Mouse (Mus musculus): ENCODE measurements at regions not wholly inside any gene's neighbourhood (a gene's known extent, or its start where the extent isn't known, plus 50 kb on each side); places are given as distances from the start of the nearest gene placed in this dataset.

- TF ChIP-seq CTCF (IDR thresholded peaks at IDR 0.05; ENCODE audit: borderline replicate concordance, control insufficient read depth, extremely low read depth, insufficient read depth, low read length, poor library complexity) (no peak), POLR2A (IDR thresholded peaks at IDR 0.05; ENCODE audit: control insufficient read depth, extremely low read depth, insufficient read depth, low read length, poor library complexity) (no peak)
Measured at GRCm38 (mm10) chr1:166803928-166804327, 122.3 kb upstream of the Fmo9 start.
